23 mouse cellular contexts compared by ENCODE assay signal in the genomic region with DNA sequence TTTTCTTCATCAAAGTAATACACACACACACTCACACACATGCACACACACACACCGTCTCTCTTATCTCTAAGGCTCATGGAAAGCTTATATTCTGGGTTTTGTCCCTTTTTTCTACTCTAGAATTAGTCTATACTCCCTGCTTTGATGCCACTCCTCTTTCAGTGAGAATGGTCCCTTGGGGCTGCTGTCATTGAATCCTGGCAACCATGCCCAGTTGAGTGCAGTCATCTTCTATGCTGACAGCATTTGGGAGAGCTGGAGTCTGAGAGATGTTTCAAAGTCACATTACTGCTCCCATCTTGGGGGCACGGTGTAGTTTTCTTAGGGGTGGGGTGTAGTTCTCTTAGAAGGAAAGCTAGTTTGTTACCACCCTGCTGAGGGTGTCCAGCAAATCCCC. TPM values are rescaled to one million over a fixed set of nuclear protein-coding genes. Genes with fewer than 3 reads are reported as not detected.
DNase-seq lines count a peak whose midpoint lies in the region; ATAC-seq and TF ChIP-seq lines count a peak whose summit lies in the region.
"Had no signal": no experiment of that assay in that cellular context is flagged by ENCODE, and none has a peak within 500 bp of the region (broad histone marks: within the 10 kb centered on the region; RNA-seq: fewer than 3 reads in every experiment).

No protein-coding gene starts in this region.

- DNase-seq in cerebellum, postnatal 10 days: peak; percentile 49 to 64
- DNase-seq in cerebellum, adult 9-10 months: no peak
- peak; percentile 18 for DNase-seq in hindbrain, embryonic 11.5 days (ENCODE audit: low spot score)
- DNase-seq in hindbrain, embryonic 14.5 days (ENCODE audit: low spot score): no peak
- DNase-seq in midbrain, postnatal 0 days (ENCODE audit: low spot score): peak; percentile 65
- DNase-seq in kidney, adult 2 months: no peak
- DNase-seq: adrenal gland, postnatal 14 days; B cell, adult 2 months; cerebellum, adult 18-20 months; embryo, embryonic 11 days; gastrocnemius, adult 2 months; gastrocnemius, postnatal 36 days; heart, adult 18-20 months; heart, postnatal 10 days; kidney, adult 11 months had no signal

- no peak overlapping the region for H3K4me2 ChIP-seq in hindbrain, embryonic 11.5 days (replicated peaks; ENCODE audit: low read depth, low read length)
- H3K4me2 ChIP-seq in hindbrain, embryonic 14.5 days (replicated peaks): no peak overlapping the region
- 0 out of 2 replicates have a peak overlapping the region, but pooled peaks have one; percentile 2 for H3K4me2 ChIP-seq in midbrain, postnatal 0 days (ENCODE audit: low read depth, low read length, poor library complexity, severe bottlenecking)
- no peak overlapping the region for H3K4me2 ChIP-seq in midbrain, embryonic 16.5 days (ENCODE audit: low read length)
- H3K4me2 ChIP-seq: embryonic facial prominence, embryonic 12.5 days; forebrain, embryonic 12.5 days had no signal

- no peak overlapping the region for H3K9ac ChIP-seq in hindbrain, embryonic 11.5 days (ENCODE audit: low read depth, low read length)
- H3K9ac ChIP-seq in hindbrain, embryonic 14.5 days: no peak overlapping the region
- no peak overlapping the region for H3K9ac ChIP-seq in midbrain, postnatal 0 days (replicated peaks; ENCODE audit: low read length, poor library complexity, severe bottlenecking)
- no peak overlapping the region for H3K9ac ChIP-seq in midbrain, embryonic 16.5 days (ENCODE audit: low read depth, low read length)
- H3K9ac ChIP-seq: embryonic facial prominence, embryonic 12.5 days; forebrain, embryonic 12.5 days had no signal

- no peaks in the 10 kb centered on the region for H3K4me1 ChIP-seq in hindbrain, embryonic 11.5 days (replicated peaks; ENCODE audit: control insufficient read depth, insufficient read depth, low read length)
- peaks cover 63% of the 10 kb centered on the region for H3K4me1 ChIP-seq in hindbrain, embryonic 14.5 days (replicated peaks; ENCODE audit: control insufficient read depth, insufficient read depth, low read length)
- H3K4me1 ChIP-seq in midbrain, postnatal 0 days (ENCODE audit: insufficient read depth, low read length): peaks cover 15% of the 10 kb centered on the region
- peaks cover 55% of the 10 kb centered on the region for H3K4me1 ChIP-seq in midbrain, embryonic 16.5 days (ENCODE audit: control insufficient read depth, insufficient read depth, low read length)
- H3K4me1 ChIP-seq in kidney, adult 2 months (ENCODE audit: control insufficient read depth, insufficient read depth, low read length): no peaks in the 10 kb centered on the region

- H3K36me3 ChIP-seq in hindbrain, embryonic 11.5 days (ENCODE audit: control insufficient read depth, insufficient read depth, low read length): no peaks in the 10 kb centered on the region
- H3K36me3 ChIP-seq in hindbrain, embryonic 14.5 days (replicated peaks; ENCODE audit: control insufficient read depth, insufficient read depth): no peaks in the 10 kb centered on the region
- no peaks in the 10 kb centered on the region for H3K36me3 ChIP-seq in midbrain, postnatal 0 days (ENCODE audit: insufficient read depth, low read length)
- no peaks in the 10 kb centered on the region for H3K36me3 ChIP-seq in midbrain, embryonic 16.5 days (ENCODE audit: control insufficient read depth, insufficient read depth, low read length)
- no peaks in the 10 kb centered on the region for H3K36me3 ChIP-seq in kidney, adult 2 months (ENCODE audit: control insufficient read depth, insufficient read depth, low read length)
- H3K36me3 ChIP-seq: embryonic facial prominence, embryonic 12.5 days; forebrain, embryonic 12.5 days; G1E; heart, embryonic 10.5 days had no signal

- H3K27me3 ChIP-seq in hindbrain, embryonic 11.5 days (ENCODE audit: control insufficient read depth, insufficient read depth, low read length): no peaks in the 10 kb centered on the region
- no peaks in the 10 kb centered on the region for H3K27me3 ChIP-seq in hindbrain, embryonic 14.5 days (ENCODE audit: control insufficient read depth, insufficient read depth, low read length)
- H3K27me3 ChIP-seq in midbrain, postnatal 0 days (ENCODE audit: insufficient read depth, low read length): no peaks in the 10 kb centered on the region
- no peaks in the 10 kb centered on the region for H3K27me3 ChIP-seq in midbrain, embryonic 16.5 days (ENCODE audit: control insufficient read depth, insufficient read depth, low read depth, low read length)
- no peaks in the 10 kb centered on the region for H3K27me3 ChIP-seq in kidney, adult 2 months (replicated peaks; ENCODE audit: control insufficient read depth, insufficient read depth, low read length)
- H3K27me3 ChIP-seq: embryonic facial prominence, embryonic 12.5 days; forebrain, embryonic 12.5 days had no signal

- H3K4me3 ChIP-seq in hindbrain, embryonic 11.5 days (ENCODE audit: low read depth, low read length): no peak overlapping the region
- H3K4me3 ChIP-seq in hindbrain, embryonic 14.5 days (replicated peaks; ENCODE audit: low read length): no peak overlapping the region
- no peak overlapping the region for H3K4me3 ChIP-seq in midbrain, postnatal 0 days (ENCODE audit: low read depth, low read length)
- no peak overlapping the region for H3K4me3 ChIP-seq in midbrain, embryonic 16.5 days (ENCODE audit: low read depth, low read length)
- H3K4me3 ChIP-seq in kidney, adult 2 months (ENCODE audit: insufficient read depth, low read depth, low read length): no peak overlapping the region
- H3K4me3 ChIP-seq: embryonic facial prominence, embryonic 12.5 days; forebrain, embryonic 12.5 days; gastrocnemius, adult 2 months; heart, embryonic 10.5 days had no signal

- no peak for TF ChIP-seq CTCF in midbrain, postnatal 0 days (IDR thresholded peaks at IDR 0.05)
- no peak for TF ChIP-seq CTCF in kidney, adult 2 months (conservative IDR thresholded peaks at IDR 0.05; ENCODE audit: insufficient read depth, insufficient read length, low read depth, low read length)

- 63% methylated on average over 2 of the region's 2 CpGs for WGBS in hindbrain, embryonic 11.5 days
- WGBS in hindbrain, embryonic 14.5 days: 46% methylated on average over 2 of the region's 2 CpGs
- WGBS in midbrain, postnatal 0 days: 34% methylated on average over 2 of the region's 2 CpGs
- WGBS in midbrain, embryonic 16.5 days: 45% methylated on average over 2 of the region's 2 CpGs
- 62% methylated on average over 2 of the region's 2 CpGs for WGBS in kidney, adult 2 months

- no peak for TF ChIP-seq POLR2A in kidney, adult 2 months (IDR thresholded peaks at IDR 0.05; ENCODE audit: low read depth, low read length)

- no peaks in the 10 kb centered on the region for H3K9me3 ChIP-seq in hindbrain, embryonic 11.5 days (ENCODE audit: control insufficient read depth, low read length)
- H3K9me3 ChIP-seq in hindbrain, embryonic 14.5 days (ENCODE audit: control insufficient read depth, low read length): no peaks in the 10 kb centered on the region
- no peaks in the 10 kb centered on the region for H3K9me3 ChIP-seq in midbrain, postnatal 0 days (ENCODE audit: low read length)
- no peaks in the 10 kb centered on the region for H3K9me3 ChIP-seq in midbrain, embryonic 16.5 days (replicated peaks; ENCODE audit: control insufficient read depth, low read length, poor library complexity, severe bottlenecking)
- H3K9me3 ChIP-seq: embryonic facial prominence, embryonic 12.5 days; forebrain, embryonic 12.5 days; G1E; heart, embryonic 10.5 days had no signal

- H3K27ac ChIP-seq in hindbrain, embryonic 11.5 days (ENCODE audit: low read depth, low read length): no peak overlapping the region
- no peak overlapping the region for H3K27ac ChIP-seq in hindbrain, embryonic 14.5 days
- no peak overlapping the region for H3K27ac ChIP-seq in midbrain, postnatal 0 days (ENCODE audit: low read depth, low read length)
- H3K27ac ChIP-seq in midbrain, embryonic 16.5 days (ENCODE audit: low read length): no peak overlapping the region
- H3K27ac ChIP-seq in kidney, adult 2 months (ENCODE audit: insufficient read depth, low read depth, low read length): no peak overlapping the region
- H3K27ac ChIP-seq: embryonic facial prominence, embryonic 12.5 days; forebrain, embryonic 12.5 days; gastrocnemius, adult 2 months; heart, embryonic 10.5 days had no signal

- no peak for ATAC-seq in hindbrain, embryonic 11.5 days (ENCODE audit: low FRiP score)
- no peak for ATAC-seq in hindbrain, embryonic 14.5 days (ENCODE audit: low FRiP score)
- no peak for ATAC-seq in midbrain, postnatal 0 days (ENCODE audit: low FRiP score)
- no peak for ATAC-seq in midbrain, embryonic 16.5 days
- ATAC-seq: activated CD4-positive, CD25-positive, alpha-beta regulatory T cell, adult 4 months; CD4-positive, CD25-positive, alpha-beta regulatory T cell, adult 4 months; hindbrain, embryonic 16.5 days had no signal

RNA-seq across cellular contexts. Expression of gene Tnik, which starts 6.7 kb away (rescaled TPM):
- polyA plus RNA-seq in hindbrain, embryonic 11.5 days (2014; fragmentation: Nextera tagmentation; extraction: Ambion mirVana): 27.0 and 40.1 TPM in 2 replicates
- polyA plus RNA-seq in hindbrain, embryonic 14.5 days (2014; fragmentation: Nextera tagmentation; extraction: Ambion mirVana): 86.0 and 97.5 TPM in 2 replicates
- 118 and 143 TPM in 2 replicates for total RNA-seq in midbrain, postnatal 0 days (2014; rRNA removed)
- 51.1 and 58.2 TPM in 2 replicates for polyA plus RNA-seq in midbrain, postnatal 0 days (2015; fragmentation: Nextera tagmentation; extraction: Ambion mirVana)
- polyA plus RNA-seq in midbrain, embryonic 16.5 days (2015; fragmentation: Nextera tagmentation; extraction: Ambion mirVana): 68.2 and 76.3 TPM in 2 replicates
- 0.45 and 0.83 TPM in 2 replicates for polyA plus RNA-seq in kidney, adult 2 months (2012; rRNA removed)

Comparison
In these comparisons a context has a peak if more than half of its experiments do, and no peak if none do; other contexts are left out.
1. DNase-seq: peak in cerebellum, postnatal 10 days (2 of 2), hindbrain, embryonic 11.5 days (single experiment) and midbrain, postnatal 0 days (single experiment); none in cerebellum, adult 9-10 months (single experiment), hindbrain, embryonic 14.5 days (single experiment) and kidney, adult 2 months (single experiment).
2. RNA of gene Tnik, which starts 6.7 kb away (polyA plus RNA-seq): 86.0 to 97.5 TPM in hindbrain, embryonic 14.5 days, 68.2 to 76.3 TPM in midbrain, embryonic 16.5 days, 51.1 to 58.2 TPM in midbrain, postnatal 0 days and 27.0 to 40.1 TPM in hindbrain, embryonic 11.5 days; 0.45 to 0.83 TPM in kidney, adult 2 months; every median in the first group is over 10 times any median in the second.